Mouse (Mus musculus) right cerebral cortex, adult 2 months (tissue): ENCODE measurements around the gene Smpdl3b.
"Not testable (repeated sequence)": the region's sequence is repeated elsewhere in the genome, so short reads cannot be mapped to it uniquely, and the experiment has no call there.

Source experiments
- DNase-seq, 2 experiments: peaks; one replicate each; pipeline ENCODE4 v3.0.0; 2021 to 2022; ENCODE audit warnings: low spot score in 2 of 2

The Smpdl3b gene

GRCm38 (mm10) chr4:132756974-132757373 is at the start of gene Smpdl3b:
Smpdl3b (minus strand) TSS chr4:132757252.
- DNase-seq = peak; percentile 82 to 84

GRCm38 (mm10) chr4:132806620-132807191 is 49.7 kb upstream of the Smpdl3b start:
- no peak for DNase-seq

DNA sequence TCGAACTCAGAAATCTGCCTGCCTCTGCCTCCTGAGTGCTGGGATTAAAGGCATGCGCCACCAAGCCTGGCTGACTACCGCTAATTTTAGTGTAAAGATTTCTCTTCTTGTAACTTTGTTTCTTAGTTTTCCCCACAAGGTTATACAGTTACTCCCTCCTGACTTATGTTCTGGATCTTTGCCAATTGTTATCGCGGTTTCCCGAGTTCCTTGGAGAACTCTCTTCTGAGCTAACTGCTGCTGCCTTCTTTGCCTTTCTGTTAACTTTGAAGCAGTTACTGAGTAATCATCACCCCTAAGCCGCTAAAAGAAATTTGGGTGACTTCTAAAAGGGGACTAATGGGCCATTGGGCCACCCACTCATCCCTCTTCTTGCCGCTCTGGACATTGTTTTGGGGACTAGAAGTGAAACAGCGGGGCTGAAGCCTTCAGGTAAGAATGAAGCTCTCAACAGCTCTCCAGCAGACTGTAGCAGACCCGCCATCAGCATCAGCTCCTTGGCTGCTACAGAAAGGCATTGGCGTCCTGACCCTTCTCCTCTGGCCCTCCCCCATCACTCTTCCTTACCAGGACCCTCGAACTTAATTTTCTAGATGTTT is 48.6 kb upstream of the Smpdl3b start:
- DNase-seq = no peak

GRCm38 (mm10) chr4:132805146-132805545 is 48.1 kb upstream of the Smpdl3b start:
- DNase-seq = no peak

- DNase-seq = no peak
Observed at GRCm38 (mm10) chr4:132804331-132804730, 47.3 kb upstream of the Smpdl3b start.

GRCm38 (mm10) chr4:132803876-132804275 is 46.8 kb upstream of the Smpdl3b start:
- no peak for DNase-seq

GRCm38 (mm10) chr4:132803212-132803611 is 46.2 kb upstream of the Smpdl3b start:
- DNase-seq = no peak

- no peak for DNase-seq
Observed at GRCm38 (mm10) chr4:132802171-132802637, 45.2 kb upstream of the Smpdl3b start.

- no peak for DNase-seq
Observed at GRCm38 (mm10) chr4:132801176-132802077, 44.4 kb upstream of the Smpdl3b start.

GRCm38 (mm10) chr4:132799845-132800244 is 42.8 kb upstream of the Smpdl3b start:
- no peak for DNase-seq

GRCm38 (mm10) chr4:132798666-132799065 is 41.6 kb upstream of the Smpdl3b start:
- not testable (repeated sequence) for DNase-seq

- DNase-seq = no peak
Observed at GRCm38 (mm10) chr4:132798028-132798427, 41.0 kb upstream of the Smpdl3b start.

DNA sequence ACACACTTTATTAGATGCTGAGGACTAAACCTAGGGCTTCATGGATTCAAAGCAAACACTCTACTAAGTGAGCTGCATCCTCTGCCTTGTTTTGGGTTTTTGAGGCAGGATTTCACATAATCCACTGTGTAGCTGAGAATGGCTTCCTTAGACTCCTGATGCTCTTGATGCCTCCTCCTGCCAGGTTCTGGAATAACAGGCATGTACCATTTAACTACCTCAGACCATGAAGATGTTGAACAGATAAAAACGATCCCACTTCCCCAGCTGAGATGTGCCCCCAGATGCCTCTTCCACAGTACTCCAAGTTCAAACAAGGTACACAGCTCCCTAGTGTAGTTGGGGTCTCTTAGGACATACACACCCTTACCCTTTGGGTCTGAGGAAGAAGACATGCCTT is 40.4 kb upstream of the Smpdl3b start:
- DNase-seq = no peak

DNA sequence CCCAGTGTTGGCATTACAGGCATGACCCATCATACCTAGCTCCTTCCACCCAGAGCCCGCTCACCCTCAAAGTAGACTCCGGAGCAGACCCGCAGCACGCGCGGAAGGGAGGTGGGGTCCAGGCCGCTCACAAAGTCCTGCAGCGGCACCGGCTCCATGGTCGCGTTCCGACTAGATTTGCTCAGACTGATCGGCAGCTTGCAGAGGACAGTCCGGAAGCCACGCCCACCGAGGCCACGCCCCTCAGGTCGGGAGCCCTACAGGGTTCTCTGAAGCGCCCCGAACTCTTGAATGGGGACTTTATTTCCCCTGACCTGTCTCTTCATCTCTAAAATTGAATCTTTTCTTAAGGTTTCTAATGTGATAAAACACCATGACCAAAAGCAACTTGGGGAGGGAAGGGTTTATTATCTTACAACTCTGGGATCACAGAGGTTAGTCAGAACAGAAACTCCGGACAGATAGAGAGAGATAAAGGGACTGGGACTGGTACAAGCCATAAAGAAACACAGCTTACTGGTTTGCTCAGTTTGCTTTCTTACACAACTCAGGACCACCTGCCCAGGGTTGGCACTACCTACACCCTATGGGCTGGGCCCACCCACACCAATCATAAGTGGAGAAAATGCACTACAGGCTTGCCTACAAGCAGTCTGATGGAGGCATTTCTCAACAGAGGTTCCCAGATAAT is 39.3 kb upstream of the Smpdl3b start, which contains the start of gene Themis2:
Themis2 (minus strand) TSS at position 192 of the 691 bp plus-strand sequence.
- no peak for DNase-seq

GRCm38 (mm10) chr4:132795171-132795570 is 38.1 kb upstream of the Smpdl3b start:
- no peak for DNase-seq

DNA sequence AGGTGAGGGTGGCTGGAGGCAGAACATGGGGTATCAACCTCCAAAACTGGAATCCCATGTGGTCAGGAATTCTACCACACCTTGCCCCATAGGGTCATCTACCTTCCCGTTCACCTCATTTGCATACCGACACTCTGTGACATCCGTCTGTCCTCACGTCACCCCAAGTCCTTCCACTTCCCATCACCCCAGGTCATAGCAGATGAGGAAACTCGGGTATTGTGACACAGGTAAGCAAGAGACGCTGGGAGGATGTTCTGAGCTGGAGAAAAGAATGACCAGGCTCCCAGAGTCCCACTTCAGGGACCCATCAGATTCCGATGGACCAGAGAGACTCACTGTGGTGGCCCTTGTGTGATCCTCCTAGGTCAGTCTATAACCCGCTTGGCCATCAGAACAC is 37.7 kb upstream of the Smpdl3b start:
- no peak for DNase-seq

DNA sequence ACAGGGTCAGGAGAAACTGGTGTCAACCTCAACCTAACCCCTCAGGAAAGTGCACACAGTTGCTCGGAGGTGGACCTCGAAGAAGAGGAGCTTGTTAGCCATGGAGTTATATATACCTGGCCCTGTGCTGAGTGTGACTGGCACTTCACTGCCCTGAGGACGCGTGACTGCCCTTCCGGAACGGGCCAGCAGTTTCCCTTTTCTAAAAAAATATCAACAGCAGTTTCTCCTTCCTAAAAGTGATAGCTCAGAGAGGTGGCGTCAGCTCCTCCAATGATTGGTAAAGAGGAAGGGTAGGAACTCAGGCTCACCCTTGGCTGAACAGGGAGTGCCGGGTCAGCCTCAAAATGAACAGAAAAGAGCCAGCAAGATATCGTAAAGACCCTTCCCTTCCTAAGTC is 37.0 kb upstream of the Smpdl3b start:
- no peak for DNase-seq

DNA sequence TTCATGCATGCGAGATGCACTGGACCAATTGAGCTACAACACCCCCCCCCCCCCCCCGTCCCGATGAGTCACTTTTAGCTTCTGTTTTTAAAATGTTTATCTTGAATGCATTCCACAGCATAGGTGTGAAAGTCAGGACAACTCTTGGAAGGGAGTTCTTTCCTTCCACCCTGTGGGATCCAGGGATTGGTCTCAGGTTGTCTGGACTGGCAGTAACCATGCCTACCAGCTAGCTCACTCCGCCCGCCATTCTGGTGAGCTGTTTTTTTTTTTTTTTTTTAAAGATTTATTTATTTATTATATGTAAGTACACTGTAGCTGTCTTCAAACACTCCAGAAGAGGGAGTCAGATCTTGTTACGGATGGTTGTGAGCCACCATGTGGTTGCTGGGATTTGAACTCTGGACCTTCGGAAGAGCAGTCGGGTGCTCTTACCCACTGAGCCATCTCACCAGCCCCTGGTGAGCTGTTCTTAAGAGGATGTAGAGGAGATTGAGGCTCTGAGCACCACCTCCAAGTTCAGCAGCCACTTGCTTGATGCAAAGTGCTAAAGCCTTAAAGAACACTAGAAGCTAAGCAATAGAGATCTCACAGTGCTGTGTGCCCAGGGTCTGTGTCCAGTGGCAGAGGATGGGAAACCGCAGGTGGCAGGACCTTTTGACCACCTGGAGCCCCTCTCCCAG is 36.4 kb upstream of the Smpdl3b start:
- DNase-seq = not testable (repeated sequence)

- no peak for DNase-seq
Observed at GRCm38 (mm10) chr4:132789731-132790130, 32.7 kb upstream of the Smpdl3b start.

DNA sequence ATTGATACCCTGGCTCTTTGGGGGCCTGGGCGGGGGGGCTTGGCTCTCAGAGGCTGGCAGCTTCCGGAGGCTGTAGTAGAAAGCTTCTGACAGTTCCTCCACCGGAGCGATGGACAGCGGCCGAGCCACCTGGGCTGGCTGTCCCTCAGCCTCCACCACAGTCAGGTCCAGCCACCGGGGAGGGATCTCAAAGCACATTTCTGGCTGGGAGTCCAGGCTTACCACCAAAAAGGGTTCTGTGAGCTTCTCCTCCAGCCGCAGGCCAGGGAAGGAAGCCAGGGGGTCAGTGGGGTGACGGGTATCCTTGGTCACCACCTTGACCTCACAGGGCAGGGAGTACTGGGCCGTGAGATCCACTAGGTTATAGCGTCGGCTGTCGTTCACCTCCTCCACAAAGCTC is 28.2 kb upstream of the Smpdl3b start:
- no peak for DNase-seq

GRCm38 (mm10) chr4:132783732-132784131 is 26.7 kb upstream of the Smpdl3b start:
- DNase-seq = no peak
